Mouse (Mus musculus) frontal cortex, postnatal 14 days (tissue): ENCODE results near the gene Trim27.

Experiments
- DNase-seq, 2 experiments: peaks; one replicate each; pipeline ENCODE4 v3.0.0; 2022; ENCODE audit warnings: low spot score in 2 of 2

The Trim27 gene

GRCm38 (mm10) chr13:21172241-21173027 lies 6.8 kb upstream of the Trim27 start:
- DNase-seq: peak; percentile 44 to 72

DNA sequence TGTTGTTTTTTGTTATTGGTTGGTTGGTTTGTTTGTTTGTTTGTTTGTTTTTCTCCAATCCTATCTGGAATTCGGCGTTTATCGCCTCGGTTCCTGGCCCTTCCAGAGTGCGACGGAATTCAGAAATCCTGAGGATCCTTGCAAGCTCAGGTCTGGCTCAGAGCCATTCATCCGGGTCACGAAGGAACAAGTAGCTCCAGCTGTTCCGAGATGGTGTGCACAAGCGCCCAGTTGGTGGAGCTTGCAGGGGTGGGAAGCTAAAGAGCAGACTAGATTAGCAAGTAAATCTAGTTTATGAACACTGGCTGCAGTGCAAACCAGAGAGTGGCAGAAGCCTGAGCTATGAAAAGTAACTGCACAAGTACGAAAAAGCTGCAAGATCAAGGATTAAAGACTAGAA lies 6.2 kb upstream of the Trim27 start:
- peak; percentile 61 to 62 for DNase-seq

DNA sequence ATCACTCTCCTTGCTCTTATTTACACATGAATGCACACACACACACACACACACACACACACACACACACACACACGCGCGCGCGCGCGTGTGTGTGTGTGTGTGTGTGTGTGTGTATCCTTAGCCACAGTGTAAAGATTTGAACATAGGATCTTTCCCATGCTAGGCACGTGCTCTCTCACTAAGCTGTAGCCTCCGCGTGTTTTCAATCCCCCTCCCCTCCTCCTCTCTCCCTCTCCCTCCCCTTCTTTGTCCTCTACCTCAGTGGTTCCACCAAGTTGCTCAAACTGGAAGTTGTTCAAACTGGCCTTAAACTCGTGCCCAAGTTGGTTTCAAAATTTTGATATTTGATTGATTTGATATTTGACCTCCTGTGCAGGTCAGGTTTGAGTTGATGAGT lies 2.5 kb upstream of the Trim27 start:
- DNase-seq: no peak

DNA sequence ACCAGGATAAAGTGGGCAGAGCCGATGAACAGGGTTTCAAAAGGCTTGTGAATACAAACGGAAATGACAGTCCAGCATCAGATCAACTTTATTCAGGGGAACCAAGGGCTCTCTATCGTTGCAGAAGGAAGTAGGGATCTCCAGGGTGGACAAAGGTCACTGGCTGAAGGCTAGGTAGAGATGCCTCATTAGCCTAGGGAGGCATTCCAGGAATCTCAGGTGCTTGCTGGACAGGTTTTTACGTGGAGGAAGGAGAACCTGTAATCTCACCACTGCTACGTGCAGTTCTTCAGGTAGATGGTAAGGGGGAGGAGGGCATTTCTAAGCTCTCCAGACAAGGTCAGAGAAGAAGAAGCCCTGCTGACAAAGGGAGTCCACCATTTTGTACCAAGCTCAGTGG lies 1.6 kb upstream of the Trim27 start:
- DNase-seq: no peak

DNA sequence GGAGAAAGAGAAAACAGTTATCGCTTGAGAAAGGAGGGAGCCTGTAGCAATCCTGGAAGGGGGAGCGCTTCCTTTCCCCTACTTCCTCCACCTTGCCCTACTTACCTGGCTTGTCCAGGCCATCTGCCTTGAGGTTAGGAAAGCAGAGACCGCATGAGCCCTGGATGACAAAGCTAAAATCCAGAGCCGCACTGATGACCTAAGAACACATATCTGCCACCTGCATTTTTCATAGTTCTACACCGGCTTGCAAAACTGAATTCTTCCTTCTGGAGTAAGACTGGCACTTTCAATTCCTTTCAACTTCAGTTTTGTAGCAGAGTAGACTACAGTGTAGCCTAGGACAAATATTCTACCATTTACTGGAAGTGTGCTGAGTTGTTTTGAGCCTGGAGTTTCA lies 881 bp upstream of the Trim27 start:
- no peak for DNase-seq

GRCm38 (mm10) chr13:21179724-21180550 lies 692 bp downstream of the Trim27 start:
- DNase-seq: peak; percentile 82 to 83

DNA sequence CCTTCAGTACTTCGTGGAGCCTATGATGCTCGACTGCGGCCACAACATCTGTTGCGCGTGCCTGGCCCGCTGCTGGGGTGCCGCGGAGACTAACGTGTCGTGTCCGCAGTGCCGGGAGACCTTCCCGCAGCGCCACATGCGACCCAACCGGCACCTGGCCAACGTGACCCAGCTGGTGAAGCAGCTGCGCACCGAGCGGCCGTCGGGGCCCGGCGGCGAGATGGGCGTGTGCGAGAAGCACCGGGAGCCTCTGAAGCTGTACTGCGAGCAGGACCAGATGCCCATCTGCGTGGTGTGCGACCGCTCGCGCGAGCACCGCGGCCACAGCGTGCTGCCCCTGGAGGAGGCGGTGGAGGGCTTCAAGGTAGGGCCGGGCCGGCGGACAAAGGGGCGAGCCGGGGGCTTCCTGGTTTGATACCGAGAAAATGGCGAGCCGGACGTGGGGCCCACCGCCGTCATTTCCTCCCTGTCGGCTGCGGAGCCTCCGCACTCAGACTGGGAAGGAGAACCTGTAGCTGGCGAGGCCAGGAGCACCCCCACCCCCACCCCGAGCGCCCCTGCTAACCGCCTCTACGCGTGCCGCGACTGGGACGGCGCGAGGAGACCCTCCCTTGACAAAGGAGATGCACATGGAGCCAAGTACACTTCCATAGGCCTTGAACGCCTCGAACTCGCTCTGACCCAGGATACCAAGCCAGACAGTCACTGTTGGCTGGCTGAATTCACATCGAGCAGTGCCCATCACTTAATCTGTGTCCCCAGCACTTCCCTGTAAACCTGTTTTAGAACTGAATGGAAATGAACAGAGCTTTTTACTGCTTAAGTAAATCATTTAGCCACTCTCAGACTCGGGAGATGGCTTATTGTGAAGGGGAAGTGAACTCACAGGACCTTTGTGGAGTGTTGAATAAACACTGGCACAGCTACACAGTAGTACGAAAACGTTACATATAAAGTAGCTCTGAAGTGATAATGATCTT lies 1.6 kb downstream of the Trim27 start:
- peak; percentile 31 to 44 for DNase-seq

- DNase-seq: no peak
Observed at GRCm38 (mm10) chr13:21181996-21182395, 2.8 kb downstream of the Trim27 start.

- no peak for DNase-seq
Observed at GRCm38 (mm10) chr13:21183066-21183465, 3.8 kb downstream of the Trim27 start.

DNA sequence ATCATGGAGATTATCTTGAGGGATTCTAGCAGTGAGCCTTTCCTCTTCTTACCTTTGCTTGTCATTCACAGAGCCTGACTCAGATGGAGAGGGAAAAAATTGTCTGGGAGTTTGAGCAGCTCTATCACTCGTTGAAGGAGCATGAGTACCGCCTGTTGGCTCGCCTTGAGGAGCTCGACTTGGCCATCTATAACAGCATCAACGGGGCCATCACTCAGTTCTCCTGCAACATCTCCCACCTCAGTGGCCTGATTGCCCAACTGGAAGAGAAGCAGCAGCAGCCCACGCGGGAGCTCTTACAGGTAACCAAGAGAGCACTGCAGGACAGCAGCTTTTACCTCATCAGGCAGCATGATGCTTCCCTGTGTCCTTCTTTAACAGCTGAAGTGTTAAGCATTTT lies 4.4 kb downstream of the Trim27 start:
- no peak for DNase-seq

DNA sequence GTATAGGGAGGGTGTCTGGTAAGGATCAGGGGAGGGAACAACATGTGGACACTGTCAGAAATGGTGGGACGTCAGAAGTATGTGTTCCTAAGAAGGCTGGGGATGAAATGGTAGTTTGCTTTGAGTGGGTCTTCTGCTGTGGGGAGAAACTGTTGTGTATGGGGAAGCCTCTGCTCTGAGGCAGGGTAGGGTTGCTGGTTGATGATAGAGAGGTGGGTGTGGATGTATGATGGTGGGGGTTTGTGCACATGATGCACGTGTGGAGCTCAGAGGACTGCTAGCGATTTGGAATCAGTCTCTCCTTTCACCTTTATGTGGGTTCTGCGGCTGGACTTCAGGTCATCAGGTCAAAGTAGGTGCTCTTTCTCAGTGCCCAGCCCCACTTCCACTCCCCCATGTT lies 6.3 kb downstream of the Trim27 start:
- DNase-seq: no peak

DNA sequence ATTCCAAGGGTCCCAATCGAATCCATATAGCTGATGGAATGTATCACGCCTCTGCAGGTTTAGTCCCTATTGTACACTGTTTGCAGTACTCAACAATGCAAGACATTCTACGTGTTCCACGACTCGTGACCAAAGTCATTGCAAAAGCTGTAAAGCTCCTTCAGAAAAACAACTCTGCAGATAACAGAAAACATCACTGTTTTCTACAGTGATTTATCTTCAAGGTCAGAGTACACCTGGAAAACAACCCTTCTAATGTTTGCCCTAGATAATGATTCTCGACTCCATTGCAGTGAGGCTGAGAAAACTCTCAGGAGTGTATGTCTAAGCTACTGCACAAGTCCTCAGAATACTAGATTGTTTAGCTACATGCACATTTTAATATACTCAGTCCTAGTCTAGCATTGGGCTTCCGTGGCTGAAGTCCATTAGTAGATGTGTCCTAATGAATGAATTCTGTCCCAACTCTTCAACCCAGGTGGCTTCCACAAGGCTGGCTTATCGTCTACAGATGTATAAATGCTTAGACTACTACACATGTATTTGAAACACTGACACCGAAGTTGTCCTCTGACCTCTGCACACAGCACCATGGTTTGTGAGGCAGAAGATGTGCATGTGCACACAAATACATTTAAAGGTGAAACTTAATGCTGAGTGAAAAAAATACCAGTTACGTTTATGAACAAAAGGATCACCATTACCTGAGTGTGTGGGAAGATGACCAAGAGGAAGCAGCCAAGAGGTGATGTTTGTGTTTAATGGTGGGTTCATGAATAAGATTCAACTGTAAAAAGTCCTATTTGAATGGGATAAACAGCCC lies 16.4 kb downstream of the Trim27 start:
- DNase-seq: no peak

GRCm38 (mm10) chr13:21197721-21198120 lies 18.5 kb downstream of the Trim27 start:
- DNase-seq: no peak

- DNase-seq: no peak
Observed at GRCm38 (mm10) chr13:21198313-21198712, 19.1 kb downstream of the Trim27 start.

GRCm38 (mm10) chr13:21199046-21200028 lies 20.1 kb downstream of the Trim27 start:
- DNase-seq: no peak

DNA sequence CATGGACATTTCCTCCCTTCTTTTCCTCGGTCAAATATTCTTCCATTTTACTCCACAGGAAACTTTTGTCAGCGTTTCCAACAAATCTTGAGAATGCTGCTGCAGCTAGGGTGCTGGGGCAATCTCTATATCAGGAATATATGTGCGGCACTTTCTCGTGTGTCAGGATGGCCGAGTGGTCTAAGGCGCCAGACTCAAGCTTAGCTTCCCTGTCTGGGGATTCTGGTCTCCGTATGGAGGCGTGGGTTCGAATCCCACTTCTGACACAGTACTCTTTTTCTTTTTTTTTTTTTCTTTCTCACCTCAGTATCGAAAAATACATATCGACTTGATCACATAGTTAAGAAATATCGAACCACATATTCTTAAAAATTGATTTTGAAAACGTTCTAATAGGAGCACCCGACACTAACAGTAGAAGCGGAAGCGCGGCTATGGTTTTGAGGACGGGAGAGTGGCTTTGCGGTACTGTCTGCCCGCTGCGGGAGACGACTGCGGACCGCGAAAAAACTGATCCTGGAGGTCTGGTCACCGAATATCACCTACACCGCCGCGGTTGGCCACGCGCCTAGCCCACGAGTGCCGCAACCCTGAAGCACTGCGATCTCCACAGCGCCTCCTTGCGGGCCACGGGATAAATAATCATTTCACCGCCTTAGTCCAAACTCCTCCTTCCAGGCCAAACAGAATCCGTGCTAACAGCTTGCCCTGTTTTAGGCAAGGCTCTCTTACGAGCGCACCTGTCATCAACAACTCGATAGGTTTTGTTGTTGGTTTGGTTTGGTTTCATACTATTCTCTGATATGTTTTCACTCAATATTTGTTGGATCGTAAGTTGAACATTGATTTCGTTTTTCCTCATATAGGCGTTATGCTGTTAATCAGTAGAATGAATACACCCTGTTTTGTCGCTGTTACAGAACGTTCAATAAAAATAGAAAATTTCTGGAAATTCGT lies 21.1 kb downstream of the Trim27 start:
- DNase-seq: peak; percentile 85 to 97

- DNase-seq: peak; percentile 54 to 89
Observed at GRCm38 (mm10) chr13:21215275-21215983, 36.2 kb downstream of the Trim27 start.

DNA sequence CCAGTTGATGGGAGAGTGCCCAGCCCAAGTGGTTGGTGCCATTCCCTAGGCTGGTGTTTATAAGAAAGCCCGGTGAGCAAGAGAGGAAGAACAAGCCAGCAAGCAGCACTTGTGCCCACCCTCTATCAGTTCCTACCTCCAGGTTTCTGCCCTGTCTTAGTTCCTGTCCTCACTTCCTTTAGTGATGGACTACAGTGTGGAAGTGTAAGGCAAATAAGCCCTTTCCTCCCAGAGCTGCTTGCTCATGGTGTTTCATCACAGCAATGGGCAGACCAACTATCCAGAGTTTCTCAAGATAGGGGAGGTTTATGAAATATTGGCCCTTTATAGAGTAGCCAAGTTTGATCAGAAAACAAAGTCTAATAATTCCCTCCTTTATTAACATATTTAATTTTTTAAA lies 37.5 kb downstream of the Trim27 start:
- DNase-seq: no peak
